Mouse (Mus musculus): ENCODE data around the gene Gps2. TPM values are rescaled to one million over a fixed set of nuclear protein-coding genes. Genes with fewer than 3 reads are reported as not detected.

Gps2 gene
- polyA plus RNA-seq, 1 experiment, result 37.3 TPM

- no peak overlapping the region for H3K4me3 ChIP-seq (ENCODE audit: insufficient read depth, poor library complexity, severe bottlenecking)
Measured at GRCm38 (mm10) chr11:69936714-69937347, 23.1 kb downstream of the Gps2 start.

GRCm38 (mm10) chr11:69937385-69937784 is 23.7 kb downstream of the Gps2 start:
- Histone ChIP-seq H3ac (ENCODE audit: control insufficient read depth, insufficient read length, low read depth) (no peak overlapping the region), H3K27me3 (ENCODE audit: control insufficient read depth, insufficient read depth, insufficient read length) (peaks cover 52% of the 10 kb centered on the region), H3K4me3 (ENCODE audit: insufficient read depth, poor library complexity, severe bottlenecking) (no peak overlapping the region), H3K79me3 (ENCODE audit: low read depth) (no peaks in the 10 kb centered on the region), H3K79me2 (ENCODE audit: control insufficient read depth, insufficient read depth) (no peaks in the 10 kb centered on the region), H3K36me3 (ENCODE audit: control insufficient read depth, insufficient read depth) (no peaks in the 10 kb centered on the region)
- TF ChIP-seq MYOG (IDR thresholded peaks at IDR 0.05; ENCODE audit: control insufficient read depth, extremely low read depth, insufficient read length) (no peak), CEBPB (IDR thresholded peaks at IDR 0.05; ENCODE audit: low read depth) (no peak), MAX (IDR thresholded peaks at IDR 0.05) (no peak), USF1 (IDR thresholded peaks at IDR 0.05; ENCODE audit: low read depth) (no peak), CTCF (IDR thresholded peaks at IDR 0.05; ENCODE audit: control insufficient read depth, insufficient read depth, insufficient read length) (no peak), MYOD1 (IDR thresholded peaks at IDR 0.05; ENCODE audit: control insufficient read depth, insufficient read length, low read depth) (no peak), FOSL1 (IDR thresholded peaks at IDR 0.05; ENCODE audit: insufficient read depth, low read length, poor library complexity, severe bottlenecking) (no peak)

More at GRCm38 (mm10) chr11:69936714-69937347, 23.1 kb downstream of the Gps2 start:
- H3K36me3 ChIP-seq (ENCODE audit: control insufficient read depth, insufficient read depth), result no peaks in the 10 kb centered on the region
- no peaks in the 10 kb centered on the region for H3K79me3 ChIP-seq (ENCODE audit: low read depth)
- TF ChIP-seq CTCF (IDR thresholded peaks at IDR 0.05; ENCODE audit: control insufficient read depth, insufficient read depth, insufficient read length) (no peak), CEBPB (IDR thresholded peaks at IDR 0.05; ENCODE audit: low read depth) (no peak), MYOG (IDR thresholded peaks at IDR 0.05; ENCODE audit: control insufficient read depth, extremely low read depth, insufficient read length) (no peak), USF1 (IDR thresholded peaks at IDR 0.05; ENCODE audit: low read depth) (no peak), FOSL1 (IDR thresholded peaks at IDR 0.05; ENCODE audit: insufficient read depth, low read length, poor library complexity, severe bottlenecking) (no peak), MAX (IDR thresholded peaks at IDR 0.05) (no peak), MYOD1 (IDR thresholded peaks at IDR 0.05; ENCODE audit: control insufficient read depth, insufficient read length, low read depth) (no peak)
- H3K79me2 ChIP-seq (ENCODE audit: control insufficient read depth, insufficient read depth), result no peaks in the 10 kb centered on the region
- no peak overlapping the region for H3ac ChIP-seq (ENCODE audit: control insufficient read depth, insufficient read length, low read depth)
- H3K27me3 ChIP-seq (ENCODE audit: control insufficient read depth, insufficient read depth, insufficient read length), result peaks cover 52% of the 10 kb centered on the region

GRCm38 (mm10) chr11:69937834-69938233 is 24.1 kb downstream of the Gps2 start:
- Histone ChIP-seq H3K36me3 (ENCODE audit: control insufficient read depth, insufficient read depth) (no peaks in the 10 kb centered on the region), H3K4me3 (ENCODE audit: insufficient read depth, poor library complexity, severe bottlenecking) (no peak overlapping the region), H3K79me2 (ENCODE audit: control insufficient read depth, insufficient read depth) (no peaks in the 10 kb centered on the region), H3K79me3 (ENCODE audit: low read depth) (no peaks in the 10 kb centered on the region), H3K27me3 (ENCODE audit: control insufficient read depth, insufficient read depth, insufficient read length) (peaks cover 56% of the 10 kb centered on the region), H3ac (ENCODE audit: control insufficient read depth, insufficient read length, low read depth) (no peak overlapping the region)
- TF ChIP-seq MYOG (IDR thresholded peaks at IDR 0.05; ENCODE audit: control insufficient read depth, extremely low read depth, insufficient read length) (no peak), MAX (IDR thresholded peaks at IDR 0.05) (no peak), CEBPB (IDR thresholded peaks at IDR 0.05; ENCODE audit: low read depth) (no peak), FOSL1 (IDR thresholded peaks at IDR 0.05; ENCODE audit: insufficient read depth, low read length, poor library complexity, severe bottlenecking) (no peak), MYOD1 (IDR thresholded peaks at IDR 0.05; ENCODE audit: control insufficient read depth, insufficient read length, low read depth) (no peak), CTCF (IDR thresholded peaks at IDR 0.05; ENCODE audit: control insufficient read depth, insufficient read depth, insufficient read length) (no peak), USF1 (IDR thresholded peaks at IDR 0.05; ENCODE audit: low read depth) (no peak)

GRCm38 (mm10) chr11:69938401-69938979 is 24.8 kb downstream of the Gps2 start:
- H3K4me3 ChIP-seq (ENCODE audit: insufficient read depth, poor library complexity, severe bottlenecking), result no peak overlapping the region
- H3K79me3 ChIP-seq (ENCODE audit: low read depth), result no peaks in the 10 kb centered on the region
- TF ChIP-seq MYOD1 (IDR thresholded peaks at IDR 0.05; ENCODE audit: control insufficient read depth, insufficient read length, low read depth), result no peak
- no peak for TF ChIP-seq MYOG (IDR thresholded peaks at IDR 0.05; ENCODE audit: control insufficient read depth, extremely low read depth, insufficient read length)
- no peak for TF ChIP-seq FOSL1 (IDR thresholded peaks at IDR 0.05; ENCODE audit: insufficient read depth, low read length, poor library complexity, severe bottlenecking)
- TF ChIP-seq USF1 (IDR thresholded peaks at IDR 0.05; ENCODE audit: low read depth), result no peak
- TF ChIP-seq CEBPB (IDR thresholded peaks at IDR 0.05; ENCODE audit: low read depth), result no peak
- TF ChIP-seq MAX (IDR thresholded peaks at IDR 0.05), result no peak
- TF ChIP-seq CTCF (IDR thresholded peaks at IDR 0.05; ENCODE audit: control insufficient read depth, insufficient read depth, insufficient read length), result no peak
- no peak overlapping the region for H3ac ChIP-seq (ENCODE audit: control insufficient read depth, insufficient read length, low read depth)
- H3K27me3 ChIP-seq (ENCODE audit: control insufficient read depth, insufficient read depth, insufficient read length), result peaks cover 61% of the 10 kb centered on the region
- no peaks in the 10 kb centered on the region for H3K79me2 ChIP-seq (ENCODE audit: control insufficient read depth, insufficient read depth)
- H3K36me3 ChIP-seq (ENCODE audit: control insufficient read depth, insufficient read depth), result no peaks in the 10 kb centered on the region

- TF ChIP-seq MYOG (IDR thresholded peaks at IDR 0.05; ENCODE audit: control insufficient read depth, extremely low read depth, insufficient read length) (no peak), MYOD1 (IDR thresholded peaks at IDR 0.05; ENCODE audit: control insufficient read depth, insufficient read length, low read depth) (no peak), MAX (IDR thresholded peaks at IDR 0.05) (no peak), USF1 (IDR thresholded peaks at IDR 0.05; ENCODE audit: low read depth) (no peak), CEBPB (IDR thresholded peaks at IDR 0.05; ENCODE audit: low read depth) (no peak), CTCF (IDR thresholded peaks at IDR 0.05; ENCODE audit: control insufficient read depth, insufficient read depth, insufficient read length) (no peak), FOSL1 (IDR thresholded peaks at IDR 0.05; ENCODE audit: insufficient read depth, low read length, poor library complexity, severe bottlenecking) (no peak)
- H3K4me3 ChIP-seq (ENCODE audit: insufficient read depth, poor library complexity, severe bottlenecking), result no peak overlapping the region
- no peaks in the 10 kb centered on the region for H3K36me3 ChIP-seq (ENCODE audit: control insufficient read depth, insufficient read depth)
- no peaks in the 10 kb centered on the region for H3K79me2 ChIP-seq (ENCODE audit: control insufficient read depth, insufficient read depth)
- H3K79me3 ChIP-seq (ENCODE audit: low read depth), result no peaks in the 10 kb centered on the region
- H3ac ChIP-seq (ENCODE audit: control insufficient read depth, insufficient read length, low read depth), result no peak overlapping the region
- peaks cover 61% of the 10 kb centered on the region for H3K27me3 ChIP-seq (ENCODE audit: control insufficient read depth, insufficient read depth, insufficient read length)
Measured at GRCm38 (mm10) chr11:69939181-69939580, 25.5 kb downstream of the Gps2 start.
